Mouse (Mus musculus): ENCODE data around the gene Slc9a1. TPM values are rescaled to one million over a fixed set of nuclear protein-coding genes. Genes with fewer than 3 reads are reported as not detected.

The Slc9a1 gene
- polyA plus RNA-seq, 1 experiment = 30.1 TPM

- no peaks in the 10 kb centered on the region for H3K27me3 ChIP-seq (replicated peaks; ENCODE audit: control insufficient read depth, insufficient read depth, low read length)
- no peak for DNase-seq
- TF ChIP-seq CTCF (conservative IDR thresholded peaks at IDR 0.05; ENCODE audit: insufficient read depth, insufficient read length, low read depth, low read length) (no peak), POLR2A (IDR thresholded peaks at IDR 0.05; ENCODE audit: low read depth, low read length) (no peak)
- 57% methylated on average over 4 of the region's 4 CpGs for WGBS
- no peaks in the 10 kb centered on the region for H3K36me3 ChIP-seq (ENCODE audit: control insufficient read depth, insufficient read depth, low read length)
- H3K4me1 ChIP-seq (ENCODE audit: control insufficient read depth, insufficient read depth, low read length) = peaks cover 28% of the 10 kb centered on the region
- H3K27ac ChIP-seq (ENCODE audit: insufficient read depth, low read depth, low read length) = no peak overlapping the region
- no peak overlapping the region for H3K4me3 ChIP-seq (ENCODE audit: insufficient read depth, low read depth, low read length)
These were observed 4.5 kb downstream of the Slc9a1 start for GRCm38 (mm10) chr4:133374011-133374410.

- Histone ChIP-seq H3K36me3 (ENCODE audit: control insufficient read depth, insufficient read depth, low read length) (no peaks in the 10 kb centered on the region), H3K4me3 (ENCODE audit: insufficient read depth, low read depth, low read length) (no peak overlapping the region), H3K27ac (ENCODE audit: insufficient read depth, low read depth, low read length) (no peak overlapping the region), H3K27me3 (replicated peaks; ENCODE audit: control insufficient read depth, insufficient read depth, low read length) (no peaks in the 10 kb centered on the region), H3K4me1 (ENCODE audit: control insufficient read depth, insufficient read depth, low read length) (peaks cover 32% of the 10 kb centered on the region)
- DNase-seq = no peak
- WGBS = 73% methylated on average over 10 of the region's 10 CpGs
- TF ChIP-seq CTCF (conservative IDR thresholded peaks at IDR 0.05; ENCODE audit: insufficient read depth, insufficient read length, low read depth, low read length) (no peak), POLR2A (IDR thresholded peaks at IDR 0.05; ENCODE audit: low read depth, low read length) (no peak)
These were observed 6.5 kb downstream of the Slc9a1 start for GRCm38 (mm10) chr4:133375812-133376577.

GRCm38 (mm10) chr4:133378236-133379045 is 8.9 kb downstream of the Slc9a1 start:
- no peak for DNase-seq
- Histone ChIP-seq H3K4me1 (ENCODE audit: control insufficient read depth, insufficient read depth, low read length) (peaks cover 17% of the 10 kb centered on the region), H3K27ac (ENCODE audit: insufficient read depth, low read depth, low read length) (no peak overlapping the region), H3K27me3 (replicated peaks; ENCODE audit: control insufficient read depth, insufficient read depth, low read length) (no peaks in the 10 kb centered on the region), H3K4me3 (ENCODE audit: insufficient read depth, low read depth, low read length) (no peak overlapping the region), H3K36me3 (ENCODE audit: control insufficient read depth, insufficient read depth, low read length) (no peaks in the 10 kb centered on the region)
- WGBS = 42% methylated on average over 13 of the region's 13 CpGs
- TF ChIP-seq POLR2A (IDR thresholded peaks at IDR 0.05; ENCODE audit: low read depth, low read length) = no peak
- TF ChIP-seq CTCF (conservative IDR thresholded peaks at IDR 0.05; ENCODE audit: insufficient read depth, insufficient read length, low read depth, low read length) = no peak

GRCm38 (mm10) chr4:133379046-133379347 is 9.5 kb downstream of the Slc9a1 start:
- no peak overlapping the region for H3K4me3 ChIP-seq (ENCODE audit: insufficient read depth, low read depth, low read length)
- H3K27me3 ChIP-seq (replicated peaks; ENCODE audit: control insufficient read depth, insufficient read depth, low read length) = no peaks in the 10 kb centered on the region
- no peaks in the 10 kb centered on the region for H3K36me3 ChIP-seq (ENCODE audit: control insufficient read depth, insufficient read depth, low read length)
- H3K27ac ChIP-seq (ENCODE audit: insufficient read depth, low read depth, low read length) = no peak overlapping the region
- H3K4me1 ChIP-seq (ENCODE audit: control insufficient read depth, insufficient read depth, low read length) = peaks cover 16% of the 10 kb centered on the region
- 58% methylated on average over 5 of the region's 5 CpGs for WGBS
- DNase-seq = no peak
- TF ChIP-seq POLR2A (IDR thresholded peaks at IDR 0.05; ENCODE audit: low read depth, low read length) (no peak), CTCF (conservative IDR thresholded peaks at IDR 0.05; ENCODE audit: insufficient read depth, insufficient read length, low read depth, low read length) (no peak)

GRCm38 (mm10) chr4:133379861-133380260 is 10.4 kb downstream of the Slc9a1 start:
- H3K4me3 ChIP-seq (ENCODE audit: insufficient read depth, low read depth, low read length) = no peak overlapping the region
- no peak for DNase-seq
- WGBS = 69% methylated on average over 3 of the region's 3 CpGs
- TF ChIP-seq CTCF (conservative IDR thresholded peaks at IDR 0.05; ENCODE audit: insufficient read depth, insufficient read length, low read depth, low read length) = no peak
- TF ChIP-seq POLR2A (IDR thresholded peaks at IDR 0.05; ENCODE audit: low read depth, low read length) = no peak
- no peaks in the 10 kb centered on the region for H3K36me3 ChIP-seq (ENCODE audit: control insufficient read depth, insufficient read depth, low read length)
- H3K27ac ChIP-seq (ENCODE audit: insufficient read depth, low read depth, low read length) = no peak overlapping the region
- peaks cover 16% of the 10 kb centered on the region for H3K4me1 ChIP-seq (ENCODE audit: control insufficient read depth, insufficient read depth, low read length)
- H3K27me3 ChIP-seq (replicated peaks; ENCODE audit: control insufficient read depth, insufficient read depth, low read length) = no peaks in the 10 kb centered on the region

- Histone ChIP-seq H3K27ac (ENCODE audit: insufficient read depth, low read depth, low read length) (no peak overlapping the region), H3K4me1 (ENCODE audit: control insufficient read depth, insufficient read depth, low read length) (peaks cover 16% of the 10 kb centered on the region), H3K36me3 (ENCODE audit: control insufficient read depth, insufficient read depth, low read length) (no peaks in the 10 kb centered on the region), H3K27me3 (replicated peaks; ENCODE audit: control insufficient read depth, insufficient read depth, low read length) (no peaks in the 10 kb centered on the region), H3K4me3 (ENCODE audit: insufficient read depth, low read depth, low read length) (no peak overlapping the region)
- TF ChIP-seq POLR2A (IDR thresholded peaks at IDR 0.05; ENCODE audit: low read depth, low read length) (no peak), CTCF (conservative IDR thresholded peaks at IDR 0.05; ENCODE audit: insufficient read depth, insufficient read length, low read depth, low read length) (no peak)
- WGBS = 58% methylated on average over 6 of the region's 6 CpGs
- no peak for DNase-seq
These were observed 11.0 kb downstream of the Slc9a1 start for GRCm38 (mm10) chr4:133380532-133380931.

GRCm38 (mm10) chr4:133381141-133381540 is 11.6 kb downstream of the Slc9a1 start:
- no peaks in the 10 kb centered on the region for H3K27me3 ChIP-seq (replicated peaks; ENCODE audit: control insufficient read depth, insufficient read depth, low read length)
- WGBS = 37% methylated on average over 8 of the region's 8 CpGs
- no peak overlapping the region for H3K27ac ChIP-seq (ENCODE audit: insufficient read depth, low read depth, low read length)
- no peaks in the 10 kb centered on the region for H3K36me3 ChIP-seq (ENCODE audit: control insufficient read depth, insufficient read depth, low read length)
- peaks cover 16% of the 10 kb centered on the region for H3K4me1 ChIP-seq (ENCODE audit: control insufficient read depth, insufficient read depth, low read length)
- TF ChIP-seq POLR2A (IDR thresholded peaks at IDR 0.05; ENCODE audit: low read depth, low read length) (no peak), CTCF (conservative IDR thresholded peaks at IDR 0.05; ENCODE audit: insufficient read depth, insufficient read length, low read depth, low read length) (no peak)
- no peak for DNase-seq
- no peak overlapping the region for H3K4me3 ChIP-seq (ENCODE audit: insufficient read depth, low read depth, low read length)
